Mouse (Mus musculus) CH12.LX (cell line): ENCODE measurements around the gene Pramef8.

Experiments
- CHD2 ChIP-seq: IDR thresholded peaks from 2 replicates; pipeline ENCODE4 v1.6.1; 2011; ENCODE audit warnings: low read length, improper control_type of control experiment
- HCFC1 ChIP-seq: IDR thresholded peaks from 2 replicates; pipeline ENCODE4 v1.6.1; 2012; ENCODE audit warnings: low read depth, mild to moderate bottlenecking, inconsistent platforms, low read length, improper control_type of control experiment
- MYC ChIP-seq: IDR thresholded peaks from 2 replicates; pipeline ENCODE4 v1.6.1; 2011; ENCODE audit warnings: low read depth, mild to moderate bottlenecking, improper control_type of control experiment, low read length
- POLR2A ChIP-seq: IDR thresholded peaks from 2 replicates; pipeline ENCODE4 v1.6.1; 2011; ENCODE audit warnings: low read depth, mild to moderate bottlenecking, improper control_type of control experiment, low read length
- USF1 ChIP-seq: IDR thresholded peaks from 2 replicates; pipeline ENCODE4 v1.6.1; 2014; ENCODE audit warnings: low read depth, mild to moderate bottlenecking, inconsistent platforms, low read length, improper control_type of control experiment
- ZNF384 ChIP-seq: IDR thresholded peaks from 2 replicates; pipeline ENCODE4 v1.6.1; 2012; ENCODE audit warnings: low read depth, low read length, improper control_type of control experiment, inconsistent platforms

DNA sequence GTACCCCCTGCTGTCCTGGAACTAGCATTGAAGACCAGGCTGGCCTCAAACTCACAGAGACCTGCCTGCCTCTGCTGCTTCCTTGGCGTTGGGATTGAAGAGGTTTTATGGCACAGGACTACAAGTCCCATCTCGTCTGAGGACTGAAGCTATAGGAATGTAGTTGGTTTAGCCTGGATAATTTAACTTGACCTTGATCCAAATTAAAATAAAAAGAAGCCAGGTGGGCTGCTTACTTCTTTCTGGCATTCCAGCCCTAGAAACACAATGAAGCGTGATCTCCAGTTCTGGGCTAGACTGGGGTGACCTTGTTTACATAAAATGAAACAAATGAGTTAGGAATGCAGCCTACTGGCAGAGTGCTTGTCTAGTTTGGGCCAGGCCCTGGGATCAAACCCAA is 1.9 kb downstream of the Pramef8 start:
- TF ChIP-seq CHD2 (no peak), POLR2A (no peak), ZNF384 (no peak), HCFC1 (no peak), MYC (no peak), USF1 (no peak)
